Mouse (Mus musculus) adrenal gland, adult 2 months (tissue): ENCODE results near the gene Macrod2. TPM values are rescaled to one million over a fixed set of nuclear protein-coding genes. Genes with fewer than 3 reads are reported as not detected.

Experiments
- DNase-seq: peaks from one replicate; pipeline ENCODE4 v3.0.0; 2021
- polyA plus RNA-seq: library from polyadenylated mRNA; depleted of rRNA; stranded (reverse); fragments of >200 nt; gene quantifications from 2 replicates; pipeline ENCODE4 v1.2.3, GENCODE M21; 2012
- total RNA-seq, 2 experiments: library from RNA; stranded (reverse); gene quantifications; 2 replicates each; pipeline ENCODE4 v1.2.3; 2021

Gene Macrod2
- total and polyA plus RNA-seq, 3 experiments, result 8.1 to 8.4 (median 8.3) TPM

- DNase-seq, result no peak
Measured at GRCm38 (mm10) chr2:140912931-140913330, 517.8 kb downstream of the Macrod2 start.

GRCm38 (mm10) chr2:140913679-140914412, 518.7 kb downstream of the Macrod2 start:
- no peak for DNase-seq

DNA sequence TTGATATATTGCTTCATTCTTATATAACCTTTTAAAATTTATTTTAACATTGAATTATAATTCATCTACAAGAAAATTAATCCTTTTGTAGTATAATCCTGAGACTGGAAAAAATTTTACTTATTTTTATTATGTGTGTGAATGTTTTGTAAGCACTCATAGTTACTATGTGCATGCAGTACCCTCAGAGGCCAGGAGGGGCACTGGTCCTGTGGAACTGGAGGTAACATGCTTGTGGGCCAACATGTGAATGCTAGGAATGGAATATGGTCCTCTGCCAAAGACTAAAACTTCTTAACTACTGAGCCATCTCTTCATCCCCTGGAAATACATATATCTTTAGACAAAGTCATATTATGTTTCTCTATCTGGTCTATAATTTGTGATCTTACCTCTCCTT, 531.8 kb downstream of the Macrod2 start:
- DNase-seq, result no peak

- no peak for DNase-seq
Measured at GRCm38 (mm10) chr2:140934483-140934882, 539.4 kb downstream of the Macrod2 start.

- no peak for DNase-seq
Measured at GRCm38 (mm10) chr2:140949461-140949860, 554.4 kb downstream of the Macrod2 start.

DNA sequence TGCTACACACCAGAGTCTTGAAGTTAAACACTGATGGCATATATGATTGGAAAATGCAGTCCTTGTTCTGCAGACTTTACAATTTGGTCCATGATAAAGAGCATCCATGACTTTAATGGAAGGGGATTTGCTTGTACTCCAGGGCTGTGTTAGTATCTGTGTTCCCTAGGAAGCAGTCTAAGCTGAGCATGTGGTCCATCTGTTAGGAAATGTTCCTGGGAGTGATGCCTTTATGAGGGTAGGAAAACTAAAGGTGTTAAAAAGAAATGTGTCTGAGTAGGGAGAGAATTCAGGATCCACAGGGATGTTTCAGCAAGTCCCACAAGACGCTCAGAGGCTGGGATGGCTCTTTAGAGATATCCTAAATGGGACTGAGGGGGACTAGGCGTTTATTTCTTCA, 564.1 kb downstream of the Macrod2 start:
- no peak for DNase-seq

DNA sequence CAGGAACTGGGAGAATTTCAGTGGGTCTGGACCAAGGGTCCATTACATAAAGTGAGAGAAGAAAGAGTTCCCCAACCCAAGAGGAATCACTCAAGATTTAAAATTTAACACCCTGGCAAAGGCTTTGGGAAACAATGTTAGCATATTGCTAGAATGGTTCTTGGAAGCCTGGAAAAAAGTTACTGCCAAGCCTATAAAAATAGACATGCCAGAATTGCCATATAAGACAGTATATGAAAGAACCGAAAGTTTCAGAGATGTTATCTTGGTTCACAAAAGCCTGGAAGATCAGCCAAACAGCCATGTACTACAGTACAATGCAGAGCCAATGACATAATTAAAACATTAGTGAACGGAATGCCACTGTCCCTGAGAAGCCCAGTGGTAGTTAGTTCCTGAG, 575.1 kb downstream of the Macrod2 start:
- no peak for DNase-seq

- DNase-seq, result no peak
Measured at GRCm38 (mm10) chr2:140971845-140972244, 576.7 kb downstream of the Macrod2 start.

DNA sequence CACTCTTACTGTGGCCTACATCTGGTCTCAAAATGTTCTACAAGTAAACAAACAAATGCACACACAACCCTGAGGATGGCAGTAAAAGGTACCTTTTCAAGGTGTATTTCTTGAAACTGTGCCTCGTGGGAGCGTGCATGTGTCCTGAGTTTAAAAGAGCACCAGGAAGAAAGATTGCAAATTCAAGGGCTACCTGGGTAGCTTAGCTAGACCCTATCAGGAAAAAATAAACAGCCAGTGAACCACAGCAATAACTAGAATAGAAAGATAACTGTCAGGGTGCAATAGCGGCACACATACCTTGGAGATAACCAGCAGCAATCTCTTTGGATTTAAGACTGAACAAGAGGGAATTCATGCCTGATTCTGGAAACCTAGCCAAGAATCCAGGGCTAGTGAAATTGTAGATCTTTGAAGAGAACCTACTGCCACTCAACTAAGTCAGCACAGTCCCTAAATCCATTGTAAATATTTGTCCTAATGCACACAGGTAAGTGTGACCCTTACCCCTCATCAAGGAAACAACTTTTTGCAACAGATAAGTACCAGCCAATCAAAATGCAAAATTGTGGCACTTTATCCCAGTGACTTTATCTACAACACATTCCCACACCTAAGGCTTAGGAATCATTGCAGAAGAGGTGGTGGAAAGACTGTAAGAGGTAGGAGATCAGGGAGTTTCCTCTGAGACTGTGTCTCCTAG, 590.7 kb downstream of the Macrod2 start:
- no peak for DNase-seq

- no peak for DNase-seq
Measured at GRCm38 (mm10) chr2:141003846-141004245, 608.7 kb downstream of the Macrod2 start.

GRCm38 (mm10) chr2:141004326-141004725, 609.2 kb downstream of the Macrod2 start:
- DNase-seq, result no peak

DNA sequence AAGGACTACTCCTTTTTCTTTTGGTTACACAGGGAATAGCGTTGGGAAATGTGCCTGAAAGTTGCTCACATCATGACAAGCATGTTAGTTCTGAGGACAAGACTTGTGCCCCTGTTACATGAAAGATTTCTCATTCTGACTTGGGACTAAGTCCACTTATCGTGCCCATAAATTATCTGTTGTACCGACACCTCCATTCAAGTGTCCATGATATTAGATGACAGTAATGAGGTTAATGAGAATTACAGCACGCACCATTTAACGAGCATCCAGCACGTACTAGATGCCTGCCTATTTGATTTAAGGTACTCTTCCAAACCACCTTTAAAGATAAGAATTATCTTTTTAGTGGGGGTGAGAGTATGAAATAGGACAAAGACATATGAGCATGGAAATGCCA, 610.5 kb downstream of the Macrod2 start:
- no peak for DNase-seq

DNA sequence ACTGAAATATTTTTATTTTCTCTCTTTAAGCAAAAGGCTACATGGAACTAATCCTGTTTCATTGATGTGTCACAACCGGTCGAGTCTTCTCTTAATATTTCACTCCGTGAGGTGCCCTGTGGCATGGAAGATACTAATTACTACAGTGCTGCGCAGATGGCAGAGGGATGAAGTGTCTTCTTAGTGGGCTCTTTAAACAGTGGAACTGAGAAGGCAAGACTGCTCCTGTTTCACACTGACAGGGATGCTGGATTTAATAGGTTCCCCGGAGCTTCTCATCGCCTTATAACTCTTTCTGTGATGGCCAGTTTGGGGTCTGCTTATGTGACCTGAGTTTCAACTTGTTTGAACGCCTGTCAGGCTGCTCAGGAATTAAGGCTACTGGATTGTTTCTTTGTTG, 612.6 kb downstream of the Macrod2 start:
- no peak for DNase-seq

DNA sequence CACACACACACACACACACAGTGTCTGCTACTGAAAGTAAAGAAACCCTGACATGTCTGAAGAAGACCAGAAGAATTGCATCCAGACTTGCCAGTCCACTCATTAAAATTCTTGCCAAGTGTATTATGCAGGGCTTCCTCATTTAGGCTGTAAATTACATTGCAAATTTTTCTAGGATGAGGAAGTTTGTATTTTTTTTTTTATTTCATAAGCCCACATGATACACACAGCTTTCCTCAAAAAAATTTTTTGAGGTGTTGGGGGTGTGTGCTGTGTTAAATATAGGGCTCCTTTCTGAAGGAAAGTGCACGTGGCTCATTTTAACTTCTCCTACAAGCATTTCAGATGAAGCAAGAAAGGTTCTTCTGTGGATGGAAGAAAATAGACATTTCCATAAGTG, 613.3 kb downstream of the Macrod2 start:
- no peak for DNase-seq

DNA sequence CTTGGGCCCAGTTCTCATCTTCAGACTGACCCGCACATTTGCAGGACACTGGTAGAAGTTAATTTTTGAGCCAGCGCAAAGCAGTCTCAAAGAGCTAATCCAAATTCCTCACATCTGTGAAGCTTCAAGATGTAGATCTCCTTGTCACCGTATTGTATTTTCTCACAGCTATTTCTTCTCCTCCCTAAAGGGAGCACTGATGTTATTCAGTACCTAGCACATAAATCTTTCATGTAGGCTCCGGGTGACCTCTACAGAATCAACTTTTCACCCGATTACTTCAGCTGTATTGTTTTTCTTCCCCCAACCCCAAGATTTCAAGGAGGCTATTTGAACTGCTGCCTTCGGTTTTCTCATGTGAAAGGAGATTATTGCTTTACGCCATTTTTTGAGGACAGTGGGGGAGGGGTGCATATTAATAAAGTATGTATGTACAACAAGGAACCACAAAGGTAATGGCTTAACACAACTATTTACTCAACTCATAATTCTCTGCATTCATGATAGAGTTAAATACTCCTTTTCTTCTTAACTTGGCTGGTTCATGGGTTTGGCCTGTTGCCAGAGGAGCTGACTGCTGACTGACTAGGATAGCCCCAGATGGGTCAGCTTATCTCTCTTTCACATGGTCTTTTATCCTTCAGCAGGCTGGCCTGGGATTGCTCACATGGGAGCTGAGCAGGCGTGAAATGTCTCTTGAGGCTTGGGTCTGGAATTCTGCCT, 618.5 kb downstream of the Macrod2 start:
- DNase-seq, result peak; percentile 40

- DNase-seq, result no peak
Measured at GRCm38 (mm10) chr2:141022971-141023370, 627.9 kb downstream of the Macrod2 start.

DNA sequence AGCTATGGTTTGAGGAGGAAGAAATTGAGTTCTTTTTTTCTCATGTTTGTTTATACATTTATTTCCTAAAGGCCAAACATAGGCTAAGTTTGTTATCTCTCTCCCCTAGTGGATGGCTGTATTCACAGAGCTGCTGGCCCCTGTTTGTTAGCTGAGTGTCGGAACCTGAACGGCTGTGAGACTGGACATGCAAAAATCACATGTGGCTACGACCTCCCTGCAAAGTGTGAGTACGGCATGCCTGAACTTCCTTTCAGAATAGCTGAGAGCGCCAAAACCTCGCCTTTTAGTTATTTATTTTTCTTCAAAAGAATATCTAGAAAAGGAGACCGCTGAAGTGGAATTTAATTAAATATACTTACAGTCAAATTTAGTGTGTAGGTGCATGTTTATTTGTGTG, 628.8 kb downstream of the Macrod2 start:
- DNase-seq, result no peak

DNA sequence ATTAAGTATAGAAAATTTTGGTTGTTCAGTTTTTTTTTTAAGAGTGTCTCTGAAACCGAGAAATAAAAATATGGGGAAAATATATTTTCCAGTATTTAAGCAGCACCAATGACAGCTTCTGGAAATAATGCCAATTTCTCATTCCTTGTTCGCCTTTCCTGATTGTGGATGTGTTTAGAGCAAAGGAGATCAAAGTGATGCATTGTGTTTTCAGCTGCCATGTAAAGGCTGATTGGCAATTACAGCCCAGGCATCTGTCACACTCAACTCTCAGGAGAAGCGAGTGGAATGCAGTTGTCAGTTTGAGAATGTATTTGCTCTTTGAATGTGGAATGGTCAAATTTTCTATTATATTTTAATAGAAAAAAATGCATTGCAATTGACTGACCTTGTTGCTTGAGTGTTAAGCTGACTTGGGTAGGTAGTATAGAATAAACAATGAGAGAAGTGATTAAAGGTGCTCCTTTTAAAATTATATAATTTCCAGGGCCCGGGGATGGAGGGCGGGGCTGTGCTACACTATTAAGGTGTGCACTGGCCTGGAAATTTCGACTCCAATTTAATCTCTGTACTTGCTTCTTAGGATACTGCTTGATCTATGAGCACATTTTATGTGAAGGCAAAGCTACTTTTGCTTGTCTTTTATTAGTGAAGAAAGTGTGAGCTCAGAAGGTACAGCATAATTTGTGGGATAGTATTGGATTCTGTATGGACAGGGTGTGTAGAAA, 629.4 kb downstream of the Macrod2 start:
- no peak for DNase-seq

DNA sequence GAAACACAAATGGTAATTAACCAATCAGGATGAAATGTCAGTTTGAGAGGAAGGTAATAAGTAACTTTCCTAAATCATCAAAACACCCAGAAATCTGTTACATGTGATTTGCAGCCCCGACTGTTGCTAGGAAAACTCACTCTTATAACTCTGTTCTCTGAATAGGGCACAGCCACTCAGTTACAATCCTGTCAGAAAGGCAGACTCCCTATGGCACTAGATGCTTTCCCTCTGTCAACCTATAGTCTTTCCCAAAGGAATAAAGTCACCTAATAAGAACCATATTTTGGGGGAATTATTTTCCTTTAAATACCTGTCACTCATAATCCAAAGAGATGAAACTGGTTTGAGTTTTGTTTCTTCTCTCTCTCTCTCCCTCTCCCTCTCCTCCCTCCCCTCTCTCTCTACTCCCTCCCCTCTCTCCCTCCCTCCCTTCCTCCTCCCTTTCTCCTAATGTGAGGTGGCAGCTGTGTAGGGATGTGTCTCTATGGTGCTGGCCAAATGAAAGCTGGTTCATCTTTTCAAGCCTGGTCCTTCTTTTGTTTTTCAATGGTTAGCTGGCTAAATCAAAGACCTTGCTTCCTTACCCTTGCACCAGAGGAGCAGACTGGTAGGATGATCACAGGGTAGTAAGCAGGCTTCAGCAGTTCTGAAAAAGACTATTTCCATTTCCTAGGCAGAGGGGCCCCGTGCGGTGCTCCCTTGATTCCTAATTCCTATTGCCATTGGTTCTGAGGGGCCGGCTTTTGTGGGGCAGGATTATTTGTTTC, 661.8 kb downstream of the Macrod2 start:
- no peak for DNase-seq

DNA sequence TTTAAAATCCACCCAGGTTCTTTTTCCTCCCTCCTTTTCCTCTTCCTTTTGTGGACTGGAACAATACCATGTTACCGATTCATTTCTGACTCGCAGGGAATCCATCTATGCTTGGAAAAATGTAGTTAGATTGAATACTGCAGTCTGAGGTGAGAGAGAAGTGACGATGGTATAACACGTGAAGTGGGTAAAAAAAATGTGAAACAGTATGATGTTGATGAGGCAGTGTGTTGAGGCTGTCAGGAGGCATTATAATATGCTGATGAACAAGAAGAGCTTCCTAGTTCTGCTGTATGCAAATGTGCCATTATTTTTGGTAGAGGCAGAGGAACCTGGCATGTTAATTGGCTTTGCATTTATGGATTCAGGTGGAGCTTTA, 662.3 kb downstream of the Macrod2 start:
- no peak for DNase-seq

- DNase-seq, result no peak
Measured at GRCm38 (mm10) chr2:141073981-141074855, 679.1 kb downstream of the Macrod2 start.
